Mouse (Mus musculus): ENCODE data around the gene Zcchc12.

DNA sequence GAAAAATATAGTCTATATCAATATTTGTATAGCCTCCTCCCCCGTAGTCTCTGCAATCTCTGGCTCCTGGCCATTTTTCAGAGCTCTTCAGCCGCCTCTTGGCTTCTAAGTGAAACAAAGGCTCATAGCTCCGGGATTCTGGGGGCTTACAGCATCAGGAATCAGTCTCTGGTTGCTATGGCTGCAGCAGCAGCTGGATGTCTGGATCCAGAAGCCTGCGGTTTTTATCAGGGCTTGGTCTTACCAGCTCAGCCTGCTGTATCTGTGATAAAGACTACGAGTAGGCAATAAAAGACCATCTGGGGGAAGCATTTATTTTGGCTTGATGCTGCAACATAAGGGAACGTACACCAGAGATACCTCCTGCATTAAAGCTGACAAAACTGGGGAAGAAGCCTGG lies 1.8 kb upstream of the Zcchc12 start:
- TF ChIP-seq FLI1 (IDR thresholded peaks at IDR 0.05; ENCODE audit: low read length) (no peak), GATA1 (IDR thresholded peaks at IDR 0.05; ENCODE audit: borderline replicate concordance, low read length) (no peak)

Measured in megakaryocyte, embryonic 14.5 days (primary cell).